Mouse (Mus musculus) cerebellum, adult 18-20 months (tissue): ENCODE measurements at regions not wholly inside any gene's neighbourhood (a gene's known extent, or its start where the extent isn't known, plus 50 kb on each side); places are given as distances from the start of the nearest gene placed in this dataset.

Experiments
- DNase-seq, 2 experiments: peaks; one replicate each; pipeline ENCODE4 v3.0.0; 2021

GRCm38 (mm10) chr5:91456924-91457323 lies 54.1 kb upstream of the Btc start:
- DNase-seq: no peak

- DNase-seq: peak; percentile 6 to 12
These were observed 52.4 kb upstream of the Parm1 start for GRCm38 (mm10) chr5:91464876-91465508.
